Mouse (Mus musculus): ENCODE results near the gene Stox2. TPM values are rescaled to one million over a fixed set of nuclear protein-coding genes. Genes with fewer than 3 reads are reported as not detected.

The Stox2 gene
- polyA plus RNA-seq, 1 experiment from 2014 or later = 40.5 TPM

GRCm38 (mm10) chr8:47404852-47405251 is 41.3 kb downstream of the Stox2 start:
- WGBS = 78% methylated on average over 2 of the region's 2 CpGs

GRCm38 (mm10) chr8:47392927-47393326 is 53.2 kb downstream of the Stox2 start:
- Histone ChIP-seq H3K4me1 (peaks cover 10% of the 10 kb centered on the region), H3K36me3 (no peaks in the 10 kb centered on the region), H3K27ac (replicated peaks) (no peak overlapping the region), H3K9ac (replicated peaks) (no peak overlapping the region), H3K27me3 (replicated peaks) (no peaks in the 10 kb centered on the region), H3K4me2 (0 out of 2 replicates have a peak overlapping the region, but pooled peaks have one; percentile 25), H3K4me3 (replicated peaks) (no peak overlapping the region), H3K9me3 (replicated peaks) (no peaks in the 10 kb centered on the region)
- WGBS = 68% methylated on average over 7 of the region's 7 CpGs
- ATAC-seq (ENCODE audit: low FRiP score) = no peak

More at GRCm38 (mm10) chr8:47404852-47405251, 41.3 kb downstream of the Stox2 start:
- Histone ChIP-seq H3K27ac (replicated peaks) (no peak overlapping the region), H3K4me2 (no peak overlapping the region), H3K27me3 (replicated peaks) (peaks cover 17% of the 10 kb centered on the region), H3K36me3 (no peaks in the 10 kb centered on the region), H3K9ac (replicated peaks) (no peak overlapping the region), H3K4me1 (no peaks in the 10 kb centered on the region), H3K9me3 (replicated peaks) (no peaks in the 10 kb centered on the region), H3K4me3 (replicated peaks) (no peak overlapping the region)
- no peak for ATAC-seq (ENCODE audit: low FRiP score)

- Histone ChIP-seq H3K4me3 (replicated peaks) (no peak overlapping the region), H3K27ac (replicated peaks) (no peak overlapping the region), H3K9me3 (replicated peaks) (no peaks in the 10 kb centered on the region), H3K4me1 (peaks cover 10% of the 10 kb centered on the region), H3K4me2 (peak overlapping the region; percentile 25), H3K27me3 (replicated peaks) (no peaks in the 10 kb centered on the region), H3K9ac (replicated peaks) (no peak overlapping the region), H3K36me3 (no peaks in the 10 kb centered on the region)
- 58% methylated on average over 18 of the region's 18 CpGs for WGBS
- peak; percentile 79 for ATAC-seq (ENCODE audit: low FRiP score)
Observed at GRCm38 (mm10) chr8:47392290-47392689, 53.9 kb downstream of the Stox2 start.

GRCm38 (mm10) chr8:47391844-47392243 is 54.3 kb downstream of the Stox2 start:
- WGBS = 88% methylated on average over 10 of the region's 10 CpGs
- H3K4me3 ChIP-seq (replicated peaks) = no peak overlapping the region
- H3K27me3 ChIP-seq (replicated peaks) = no peaks in the 10 kb centered on the region
- H3K4me1 ChIP-seq = peaks cover 10% of the 10 kb centered on the region
- no peak overlapping the region for H3K9ac ChIP-seq (replicated peaks)
- peak overlapping the region; percentile 25; the same call in 1 of the 2 replicates for H3K4me2 ChIP-seq
- ATAC-seq (ENCODE audit: low FRiP score) = peak; percentile 41; the same call in 1 of the 2 replicates
- H3K27ac ChIP-seq (replicated peaks) = no peak overlapping the region
- H3K36me3 ChIP-seq = no peaks in the 10 kb centered on the region
- no peaks in the 10 kb centered on the region for H3K9me3 ChIP-seq (replicated peaks)

GRCm38 (mm10) chr8:47389430-47389829 is 56.7 kb downstream of the Stox2 start:
- no peak for ATAC-seq (ENCODE audit: low FRiP score)
- no peak overlapping the region for H3K4me2 ChIP-seq
- WGBS = 89% methylated on average over 3 of the region's 3 CpGs

GRCm38 (mm10) chr8:47388171-47388570 is 58.0 kb downstream of the Stox2 start:
- Histone ChIP-seq H3K27ac (replicated peaks) (no peak overlapping the region), H3K27me3 (replicated peaks) (no peaks in the 10 kb centered on the region), H3K4me2 (no peak overlapping the region), H3K36me3 (no peaks in the 10 kb centered on the region), H3K9ac (replicated peaks) (no peak overlapping the region), H3K9me3 (replicated peaks) (no peaks in the 10 kb centered on the region), H3K4me1 (peaks cover 10% of the 10 kb centered on the region), H3K4me3 (replicated peaks) (no peak overlapping the region)
- WGBS = 82% methylated on average over 12 of the region's 12 CpGs
- ATAC-seq (ENCODE audit: low FRiP score) = no peak

More at GRCm38 (mm10) chr8:47389430-47389829, 56.7 kb downstream of the Stox2 start:
- H3K9ac ChIP-seq (replicated peaks) = no peak overlapping the region
- no peaks in the 10 kb centered on the region for H3K27me3 ChIP-seq (replicated peaks)
- H3K9me3 ChIP-seq (replicated peaks) = no peaks in the 10 kb centered on the region
- H3K27ac ChIP-seq (replicated peaks) = no peak overlapping the region
- peaks cover 10% of the 10 kb centered on the region for H3K4me1 ChIP-seq
- no peaks in the 10 kb centered on the region for H3K36me3 ChIP-seq
- no peak overlapping the region for H3K4me3 ChIP-seq (replicated peaks)

- no peak for ATAC-seq (ENCODE audit: low FRiP score)
- no peak overlapping the region for H3K4me3 ChIP-seq (replicated peaks)
- no peaks in the 10 kb centered on the region for H3K9me3 ChIP-seq (replicated peaks)
- WGBS = 80% methylated on average over 1 of the region's 1 CpGs
- H3K4me2 ChIP-seq = no peak overlapping the region
- no peaks in the 10 kb centered on the region for H3K27me3 ChIP-seq (replicated peaks)
- H3K4me1 ChIP-seq = 0 out of 2 replicates have a peak, but pooled peaks cover 3% of the 10 kb centered on the region
- no peak overlapping the region for H3K9ac ChIP-seq (replicated peaks)
- no peak overlapping the region for H3K27ac ChIP-seq (replicated peaks)
- H3K36me3 ChIP-seq = no peaks in the 10 kb centered on the region
Observed at GRCm38 (mm10) chr8:47385810-47386209, 60.4 kb downstream of the Stox2 start.

GRCm38 (mm10) chr8:47384151-47384550 is 62.0 kb downstream of the Stox2 start:
- Histone ChIP-seq H3K4me3 (replicated peaks) (no peak overlapping the region), H3K9ac (replicated peaks) (no peak overlapping the region), H3K4me2 (no peak overlapping the region), H3K27ac (replicated peaks) (no peak overlapping the region), H3K9me3 (replicated peaks) (no peaks in the 10 kb centered on the region), H3K4me1 (0 out of 2 replicates have a peak, but pooled peaks cover 4% of the 10 kb centered on the region), H3K27me3 (replicated peaks) (no peaks in the 10 kb centered on the region), H3K36me3 (no peaks in the 10 kb centered on the region)
- 96% methylated on average over 5 of the region's 5 CpGs for WGBS
- no peak for ATAC-seq (ENCODE audit: low FRiP score)

- no peaks in the 10 kb centered on the region for H3K27me3 ChIP-seq (replicated peaks)
- no peak overlapping the region for H3K9ac ChIP-seq (replicated peaks)
- H3K9me3 ChIP-seq (replicated peaks) = no peaks in the 10 kb centered on the region
- H3K4me3 ChIP-seq (replicated peaks) = no peak overlapping the region
- no peak for ATAC-seq (ENCODE audit: low FRiP score)
- 0 out of 2 replicates have a peak, but pooled peaks cover 4% of the 10 kb centered on the region for H3K4me1 ChIP-seq
- no peak overlapping the region for H3K27ac ChIP-seq (replicated peaks)
- H3K36me3 ChIP-seq = no peaks in the 10 kb centered on the region
- WGBS = 93% methylated on average over 9 of the region's 9 CpGs
- no peak overlapping the region for H3K4me2 ChIP-seq
Observed at GRCm38 (mm10) chr8:47383632-47384031, 62.5 kb downstream of the Stox2 start.

- no peak overlapping the region for H3K27ac ChIP-seq (replicated peaks)
- 0 out of 2 replicates have a peak, but pooled peaks cover 4% of the 10 kb centered on the region for H3K4me1 ChIP-seq
- H3K4me2 ChIP-seq = no peak overlapping the region
- H3K27me3 ChIP-seq (replicated peaks) = no peaks in the 10 kb centered on the region
- no peak overlapping the region for H3K9ac ChIP-seq (replicated peaks)
- no peak overlapping the region for H3K4me3 ChIP-seq (replicated peaks)
- ATAC-seq (ENCODE audit: low FRiP score) = no peak
- no peaks in the 10 kb centered on the region for H3K9me3 ChIP-seq (replicated peaks)
- no peaks in the 10 kb centered on the region for H3K36me3 ChIP-seq
- WGBS = 34% methylated on average over 3 of the region's 3 CpGs
Observed at GRCm38 (mm10) chr8:47381216-47381615, 64.9 kb downstream of the Stox2 start.

- Histone ChIP-seq H3K4me1 (0 out of 2 replicates have a peak, but pooled peaks cover 4% of the 10 kb centered on the region), H3K4me2 (no peak overlapping the region), H3K27ac (replicated peaks) (no peak overlapping the region), H3K4me3 (replicated peaks) (no peak overlapping the region), H3K36me3 (no peaks in the 10 kb centered on the region), H3K9ac (replicated peaks) (no peak overlapping the region), H3K27me3 (replicated peaks) (no peaks in the 10 kb centered on the region), H3K9me3 (replicated peaks) (no peaks in the 10 kb centered on the region)
- no peak for ATAC-seq (ENCODE audit: low FRiP score)
- WGBS = 64% methylated on average over 6 of the region's 6 CpGs
Observed at GRCm38 (mm10) chr8:47380725-47381124, 65.4 kb downstream of the Stox2 start.

- Histone ChIP-seq H3K4me2 (no peak overlapping the region), H3K9ac (replicated peaks) (no peak overlapping the region), H3K27me3 (replicated peaks) (no peaks in the 10 kb centered on the region), H3K27ac (replicated peaks) (no peak overlapping the region), H3K4me1 (0 out of 2 replicates have a peak, but pooled peaks cover 4% of the 10 kb centered on the region), H3K36me3 (no peaks in the 10 kb centered on the region), H3K9me3 (replicated peaks) (no peaks in the 10 kb centered on the region), H3K4me3 (replicated peaks) (no peak overlapping the region)
- WGBS = 68% methylated on average over 3 of the region's 3 CpGs
- ATAC-seq (ENCODE audit: low FRiP score) = no peak
Observed at GRCm38 (mm10) chr8:47380075-47380474, 66.1 kb downstream of the Stox2 start.

Measured in neural tube, embryonic 15.5 days (tissue).